Mouse (Mus musculus) lung, postnatal 0 days (tissue): Measurements from ENCODE around the gene Tbx15.

Source experiments
- CTCF ChIP-seq: IDR thresholded peaks from 2 replicates; pipeline ENCODE4 v1.5.1; 2016; ENCODE audit warnings: antibody characterized with exemption, mild to moderate bottlenecking
- EP300 ChIP-seq: IDR thresholded peaks from 2 replicates; pipeline ENCODE4 v1.6.1; 2016; ENCODE audit warnings: antibody characterized with exemption, mild to moderate bottlenecking, control low read depth

DNA sequence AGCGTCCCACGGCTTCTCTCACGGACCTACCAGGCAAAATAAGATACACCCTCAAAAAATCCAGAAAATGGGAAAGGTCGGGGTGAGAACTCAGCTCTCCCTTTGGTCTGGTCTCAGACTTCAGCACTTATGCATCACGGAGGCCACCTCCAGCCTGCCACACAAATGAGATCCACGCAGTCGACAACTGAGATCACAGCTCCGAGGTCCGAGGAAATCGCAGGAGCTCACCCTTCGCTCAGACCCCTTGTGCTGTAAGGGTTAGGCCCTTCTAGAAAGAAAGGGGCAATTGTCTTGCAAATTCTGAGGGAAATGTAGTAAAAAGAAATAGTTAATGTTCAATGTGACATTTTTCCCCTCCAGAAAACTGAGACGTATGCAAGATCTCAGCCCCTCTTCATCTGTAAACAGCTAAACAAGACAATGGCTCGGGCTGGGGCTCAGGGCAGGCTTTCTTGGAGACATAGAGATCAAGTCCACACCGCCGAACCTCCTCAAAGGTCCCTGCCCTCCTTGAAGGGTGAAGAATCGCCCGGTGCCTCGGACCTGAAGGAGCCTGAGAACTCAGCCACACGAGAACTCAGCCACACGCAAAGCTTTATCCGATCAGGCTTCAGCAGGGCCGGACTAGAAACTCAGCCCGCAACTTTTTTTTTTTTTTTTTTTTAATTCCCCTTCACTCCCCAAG lies 4.9 kb upstream of the Tbx15 start:
- TF ChIP-seq CTCF: no peak
- no peak for TF ChIP-seq EP300
